Mouse (Mus musculus): ENCODE measurements around the gene Sipa1. TPM values are rescaled to one million over a fixed set of nuclear protein-coding genes. Genes with fewer than 3 reads are reported as not detected.

The Sipa1 gene
- total RNA-seq, 4 experiments from 2014 or later = 2.1 to 6.9 (median 6.3) TPM

GRCm38 (mm10) chr19:5646731-5647330 lies 16.7 kb downstream of the Sipa1 start:
- no peak for DNase-seq (ENCODE audit: low spot score in 2 of 2)

- DNase-seq (ENCODE audit: low spot score in 2 of 2) = no peak
Measured at GRCm38 (mm10) chr19:5645280-5645679, 18.2 kb downstream of the Sipa1 start.

GRCm38 (mm10) chr19:5641641-5642040 lies 21.9 kb downstream of the Sipa1 start:
- DNase-seq (ENCODE audit: low spot score in 2 of 2) = no peak

GRCm38 (mm10) chr19:5641021-5641420 lies 22.5 kb downstream of the Sipa1 start:
- DNase-seq (ENCODE audit: low spot score in 2 of 2) = no peak

- DNase-seq (ENCODE audit: low spot score in 2 of 2) = no peak
Measured at GRCm38 (mm10) chr19:5640339-5640738, 23.2 kb downstream of the Sipa1 start.

GRCm38 (mm10) chr19:5638416-5639005 lies 25.0 kb downstream of the Sipa1 start:
- DNase-seq (ENCODE audit: low spot score in 2 of 2) = no peak

- DNase-seq (ENCODE audit: low spot score in 2 of 2) = peak; percentile 90 to 92
Measured at GRCm38 (mm10) chr19:5637069-5638047, 26.1 kb downstream of the Sipa1 start, which contains the start of gene Rela. TSS of gene Rela (plus strand) at chr19:5637483.

- peak in 1 of 2 experiments; percentile 57 for DNase-seq (ENCODE audit: low spot score in 2 of 2)
Measured at GRCm38 (mm10) chr19:5636571-5637041, 26.9 kb downstream of the Sipa1 start.

- no peak for DNase-seq (ENCODE audit: low spot score in 2 of 2)
Measured at GRCm38 (mm10) chr19:5636036-5636570, 27.4 kb downstream of the Sipa1 start.

- no peak for DNase-seq (ENCODE audit: low spot score in 2 of 2)
Measured at GRCm38 (mm10) chr19:5632120-5632519, 31.4 kb downstream of the Sipa1 start.

GRCm38 (mm10) chr19:5629907-5630306 lies 33.6 kb downstream of the Sipa1 start:
- no peak for DNase-seq (ENCODE audit: low spot score in 2 of 2)

GRCm38 (mm10) chr19:5625311-5625710 lies 38.2 kb downstream of the Sipa1 start:
- no peak for DNase-seq (ENCODE audit: low spot score in 2 of 2)

GRCm38 (mm10) chr19:5621884-5622283 lies 41.6 kb downstream of the Sipa1 start:
- DNase-seq (ENCODE audit: low spot score in 2 of 2) = no peak

GRCm38 (mm10) chr19:5620007-5620406 lies 43.5 kb downstream of the Sipa1 start:
- DNase-seq (ENCODE audit: low spot score in 2 of 2) = no peak

GRCm38 (mm10) chr19:5614953-5615352 lies 48.6 kb downstream of the Sipa1 start:
- no peak for DNase-seq (ENCODE audit: low spot score in 2 of 2)

GRCm38 (mm10) chr19:5612762-5613411 lies 50.6 kb downstream of the Sipa1 start:
- no peak for DNase-seq (ENCODE audit: low spot score in 2 of 2)

- no peak for DNase-seq (ENCODE audit: low spot score in 2 of 2)
Measured at GRCm38 (mm10) chr19:5611973-5612372, 51.5 kb downstream of the Sipa1 start.

- DNase-seq (ENCODE audit: low spot score in 2 of 2) = peak; percentile 86 to 88
Measured at GRCm38 (mm10) chr19:5609547-5610404, 53.7 kb downstream of the Sipa1 start, which contains the start of gene Kat5. TSS of gene Kat5 (minus strand) at chr19:5610237.

GRCm38 (mm10) chr19:5609171-5609546 lies 54.3 kb downstream of the Sipa1 start:
- no peak for DNase-seq (ENCODE audit: low spot score in 2 of 2)

GRCm38 (mm10) chr19:5608707-5609106 lies 54.8 kb downstream of the Sipa1 start:
- DNase-seq (ENCODE audit: low spot score in 2 of 2) = no peak

All from gastrocnemius, adult 8-10 months (tissue).